Mouse (Mus musculus) heart, postnatal 10 days (tissue): ENCODE measurements at regions not wholly inside any gene's neighbourhood (a gene's known extent, or its start where the extent isn't known, plus 50 kb on each side); places are given as distances from the start of the nearest gene placed in this dataset.

Experiments used
- DNase-seq, 2 experiments: peaks; one replicate each; pipeline ENCODE4 v3.0.0; 2021
- intact Hi-C: fragments of 180-260 bp; cut with DNase I; formaldehyde crosslinking; loops from one replicate; pipeline ENCODE4 v1.15.1; 2025

- DNase-seq: no peak
- intact Hi-C loops: no loop called here
These were observed 63.0 kb upstream of the Vstm5 start for GRCm38 (mm10) chr9:15175866-15176265.

GRCm38 (mm10) chr9:15175412-15175811 lies 63.4 kb upstream of the Vstm5 start:
- intact Hi-C loops: no loop called here
- DNase-seq: no peak

GRCm38 (mm10) chr9:15170911-15171310 lies 59.0 kb upstream of the Hephl1 start:
- intact Hi-C loops: no loop called here
- peak; percentile 21 to 25 for DNase-seq

- intact Hi-C loops: loop anchor here (2.0 kb wide), 1 partner anchor 141 kb away; no protein-coding TSS in a partner anchor
- DNase-seq: peak; percentile 21 to 45
These were observed 57.8 kb upstream of the Hephl1 start for GRCm38 (mm10) chr9:15169714-15170113.

GRCm38 (mm10) chr9:15168961-15169360 lies 57.1 kb upstream of the Hephl1 start:
- no peak for DNase-seq
- intact Hi-C loops: loop anchor here (2.0 kb wide), 1 partner anchor 140 kb away; no protein-coding TSS in a partner anchor

GRCm38 (mm10) chr9:15166896-15167295 lies 55.0 kb upstream of the Hephl1 start:
- intact Hi-C loops: no loop called here

GRCm38 (mm10) chr9:15166476-15166875 lies 54.6 kb upstream of the Hephl1 start:
- intact Hi-C loops: no loop called here
- no peak for DNase-seq

More at GRCm38 (mm10) chr9:15166896-15167295, 55.0 kb upstream of the Hephl1 start:
- DNase-seq: no peak
